Mouse (Mus musculus): ENCODE results near the gene Upp2.

DNA sequence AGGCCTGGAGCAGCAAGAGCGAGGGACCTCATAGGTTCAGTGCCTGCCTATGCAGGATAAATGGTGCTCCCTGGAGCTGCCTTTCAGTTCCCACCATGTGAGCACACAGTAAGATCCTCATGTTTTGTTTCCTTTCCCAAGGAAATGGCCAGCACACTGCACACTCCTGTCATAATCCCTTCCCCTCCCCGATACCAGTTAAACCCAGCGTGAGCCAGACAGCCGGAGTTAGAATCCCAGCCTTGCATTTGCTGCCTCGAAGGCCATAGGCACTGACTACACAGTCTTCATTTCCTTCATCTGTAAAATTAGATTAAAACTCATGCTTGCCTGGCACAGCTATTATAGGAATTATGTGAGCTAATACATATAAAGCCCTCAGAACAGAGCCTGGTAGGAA, 37.7 kb upstream of the Upp2 start:
- TF ChIP-seq POLR2A (IDR thresholded peaks at IDR 0.05; ENCODE audit: low read depth, low read length) (no peak), CTCF (IDR thresholded peaks at IDR 0.05; ENCODE audit: extremely low read depth, insufficient read length, insufficient replicate concordance, low read depth, low read length) (no peak)

Measured in small intestine, adult 2 months (tissue).